Mouse (Mus musculus) CD4-positive, CD25-positive, alpha-beta regulatory T cell, adult 2 months (primary cell): ENCODE results near the gene Gpr158.

ENCODE experiments used
- DNase-seq: peaks from one replicate; pipeline ENCODE4 v3.0.0-alpha.2; 2012; ENCODE audit warnings: low read depth, low spot score

The Gpr158 gene

GRCm38 (mm10) chr2:21632136-21632535, 264.8 kb downstream of the Gpr158 start:
- no peak for DNase-seq

- DNase-seq = no peak
These were observed 298.4 kb downstream of the Gpr158 start for GRCm38 (mm10) chr2:21665721-21666120.

- no peak for DNase-seq
These were observed 308.9 kb downstream of the Gpr158 start for GRCm38 (mm10) chr2:21676084-21676838.

- no peak for DNase-seq
These were observed 309.4 kb downstream of the Gpr158 start for GRCm38 (mm10) chr2:21676839-21677123.

GRCm38 (mm10) chr2:21680735-21681270, 313.5 kb downstream of the Gpr158 start:
- DNase-seq = no peak

GRCm38 (mm10) chr2:21684736-21685135, 317.4 kb downstream of the Gpr158 start:
- DNase-seq = no peak

- DNase-seq = no peak
These were observed 325.8 kb downstream of the Gpr158 start for GRCm38 (mm10) chr2:21693128-21693527.

- no peak for DNase-seq
These were observed 326.7 kb downstream of the Gpr158 start for GRCm38 (mm10) chr2:21693807-21694594.

GRCm38 (mm10) chr2:21728075-21728474, 360.7 kb downstream of the Gpr158 start:
- no peak for DNase-seq

- DNase-seq = no peak
These were observed 416.4 kb downstream of the Gpr158 start for GRCm38 (mm10) chr2:21783721-21784120.

GRCm38 (mm10) chr2:21793156-21793555, 425.8 kb downstream of the Gpr158 start:
- no peak for DNase-seq

- no peak for DNase-seq
These were observed 432.3 kb downstream of the Gpr158 start for GRCm38 (mm10) chr2:21799616-21800015.

- DNase-seq = no peak
These were observed 432.7 kb downstream of the Gpr158 start for GRCm38 (mm10) chr2:21800045-21800444.

GRCm38 (mm10) chr2:21808510-21808909, 441.2 kb downstream of the Gpr158 start:
- no peak for DNase-seq

GRCm38 (mm10) chr2:21810431-21810830, 443.1 kb downstream of the Gpr158 start:
- DNase-seq = no peak

- DNase-seq = no peak
These were observed 496.7 kb downstream of the Gpr158 start for GRCm38 (mm10) chr2:21864061-21864460.
